Mouse (Mus musculus): ENCODE data around the gene Cks2.
A peak's percentile ranks its signal among the peaks of the same experiment; 100 is the strongest.
"Not testable (repeated sequence)": the region's sequence is repeated elsewhere in the genome, so short reads cannot be mapped to it uniquely, and the experiment has no call there.

Gene Cks2

DNA sequence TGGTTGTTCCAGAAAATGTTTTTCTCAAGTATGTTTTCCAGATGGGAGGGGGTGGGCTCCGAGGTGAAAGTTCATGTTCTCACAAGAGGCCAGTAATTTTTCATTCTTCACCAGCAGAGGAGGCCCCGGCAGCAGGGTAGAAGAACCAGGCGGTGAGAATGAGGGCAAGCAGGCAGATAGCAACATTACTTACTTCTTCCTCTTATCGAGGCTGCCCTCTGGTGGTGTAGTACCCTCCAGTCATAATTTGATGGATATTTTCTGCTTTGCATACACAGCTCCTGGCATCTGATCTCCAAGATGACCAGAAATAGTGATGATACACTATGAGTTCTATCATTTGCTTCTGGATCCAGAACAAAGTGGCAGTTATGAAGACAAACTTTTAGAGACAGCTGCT, 6.1 kb upstream of the Cks2 start:
- peak; percentile 59 for DNase-seq (ENCODE audit: low read depth)

DNA sequence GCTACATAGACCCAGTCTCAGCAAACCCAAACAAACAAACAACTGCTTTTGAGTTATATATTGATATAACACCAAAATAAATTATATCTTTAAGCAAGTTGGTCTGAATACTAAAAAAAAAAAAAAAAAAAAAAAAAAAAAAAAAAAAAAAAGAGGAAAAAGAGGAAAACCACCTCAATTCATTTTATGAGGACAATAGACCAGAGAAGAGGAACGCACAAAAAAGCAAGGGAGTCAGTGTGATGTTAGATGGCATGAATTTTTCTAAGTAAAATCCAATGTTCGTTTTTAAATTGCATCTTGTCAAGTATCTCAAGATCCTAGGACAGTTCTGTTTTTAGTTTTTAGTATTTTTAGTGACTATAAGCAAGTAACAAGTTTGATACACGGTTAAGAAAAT, 3.6 kb upstream of the Cks2 start:
- no peak for DNase-seq (ENCODE audit: low read depth)

DNA sequence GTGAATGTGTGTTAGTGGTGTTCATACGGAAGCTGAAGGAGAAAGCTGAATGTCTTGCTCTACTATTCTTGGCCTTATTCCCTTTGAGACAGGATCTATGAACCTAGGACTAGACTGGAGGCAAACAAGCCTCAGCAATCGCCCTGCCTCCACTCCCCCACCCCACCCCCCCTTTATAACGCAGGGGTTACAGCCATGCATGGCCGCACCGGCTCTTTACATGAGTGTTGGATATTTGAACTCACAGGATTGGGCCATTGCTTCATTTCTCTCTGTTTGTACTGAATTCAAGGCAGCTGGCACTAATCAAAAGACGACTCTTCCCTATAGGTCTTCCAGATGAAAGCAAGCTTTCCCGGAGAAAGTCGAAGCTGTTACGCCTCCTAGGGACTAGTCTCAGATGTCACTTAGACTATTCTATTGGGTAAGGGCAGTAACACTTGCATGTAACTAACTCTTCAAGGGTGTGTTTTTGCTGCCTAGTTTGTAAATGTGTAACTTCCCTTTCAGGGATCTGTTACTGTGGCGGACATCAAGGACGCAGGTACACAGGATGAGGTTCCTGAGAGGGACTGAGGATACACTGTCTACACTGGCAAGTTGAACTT, 2.8 kb upstream of the Cks2 start:
- DNase-seq (ENCODE audit: low read depth): peak; percentile 20

DNA sequence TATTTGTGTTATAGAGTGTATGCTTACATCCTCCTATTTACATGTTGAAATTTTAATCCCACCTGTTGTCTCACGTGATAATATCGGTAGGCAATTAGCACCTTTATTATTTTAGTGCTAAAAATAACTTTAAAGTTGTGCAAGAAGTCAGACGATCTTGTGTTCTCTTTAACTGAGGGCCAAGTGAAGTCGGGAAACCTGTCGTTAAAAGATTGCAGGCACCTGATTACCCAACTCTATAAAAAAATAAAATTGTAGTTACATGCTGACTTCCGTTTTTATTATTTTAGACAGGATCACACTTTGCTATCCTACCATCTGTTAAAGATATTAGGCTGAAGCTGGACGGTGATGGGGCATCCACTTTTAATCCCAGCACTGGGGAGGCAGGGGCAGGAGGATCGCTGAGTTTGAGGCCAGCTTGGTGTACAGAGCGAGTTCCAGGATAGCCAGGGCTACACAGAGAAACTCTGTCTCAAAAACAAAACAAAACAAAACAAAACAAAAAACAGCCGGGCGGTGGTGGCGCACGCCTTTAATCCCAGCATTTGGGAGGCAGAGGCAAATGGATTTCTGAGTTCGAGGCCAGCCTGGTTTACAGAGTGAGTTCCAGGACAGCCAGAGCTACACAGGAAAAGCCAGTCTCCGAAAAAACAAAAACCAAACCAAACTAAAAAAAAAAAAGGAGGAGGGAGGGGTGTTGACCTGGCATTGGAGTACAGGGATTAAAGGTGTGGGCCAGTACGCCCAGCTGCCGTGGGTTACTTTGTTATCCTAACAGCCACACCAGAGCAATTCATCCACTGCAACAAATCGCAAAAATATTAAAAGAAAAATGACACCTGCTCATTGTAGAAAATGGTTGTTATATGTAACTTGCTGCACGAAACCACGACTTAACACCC, 856 bp upstream of the Cks2 start:
- DNase-seq (ENCODE audit: low read depth): no peak

DNA sequence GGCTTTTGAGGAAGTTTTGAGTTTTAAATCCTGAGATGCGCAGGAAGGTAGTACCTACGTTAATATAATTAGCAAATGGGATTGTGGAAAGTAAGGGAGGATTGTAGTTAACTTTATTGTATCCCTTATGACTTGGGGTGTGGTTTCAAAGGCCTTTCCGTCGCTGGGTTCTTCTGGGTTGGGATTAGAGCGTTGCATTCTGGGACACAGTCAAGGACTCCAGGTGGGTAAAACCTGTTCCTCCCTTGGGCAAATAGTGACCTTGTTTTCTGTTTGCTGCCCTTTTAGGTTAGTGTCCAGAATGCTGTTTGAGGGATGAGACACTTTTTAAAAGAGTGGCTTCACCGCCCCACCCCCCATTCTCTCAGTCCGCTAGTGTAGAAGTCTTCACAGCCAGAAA, 840 bp downstream of the Cks2 start:
- no peak for DNase-seq (ENCODE audit: low read depth)

DNA sequence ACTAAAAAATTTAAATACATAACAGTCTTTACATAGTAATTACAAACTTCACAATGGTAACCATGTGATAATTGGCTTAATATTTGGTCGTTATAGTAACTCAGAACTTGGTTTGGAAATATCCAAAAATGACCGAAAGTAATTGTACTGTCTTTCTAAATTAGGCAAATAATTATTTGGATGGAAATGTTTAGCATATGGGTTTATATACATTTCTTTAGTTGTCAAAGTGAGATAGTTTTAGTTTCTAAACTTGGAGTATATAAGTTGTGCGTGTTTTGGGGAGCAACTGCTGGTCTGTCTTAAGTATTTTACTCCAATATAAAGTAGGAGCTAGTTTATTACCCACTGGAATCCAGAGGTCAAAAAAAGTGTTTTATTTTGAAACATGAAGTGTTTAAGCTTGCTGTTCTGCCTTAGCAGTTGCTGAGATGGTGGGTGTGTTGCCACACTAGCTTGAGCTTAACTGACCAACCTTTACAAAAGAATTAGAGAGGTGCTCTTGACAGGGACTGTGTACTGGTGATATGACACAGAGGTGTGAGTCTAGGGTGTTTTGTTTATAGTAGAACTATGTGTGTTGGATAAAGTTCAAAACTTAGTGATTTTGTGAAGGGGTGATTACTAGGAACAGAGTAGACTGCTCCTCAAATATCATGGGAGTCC, 1.5 kb downstream of the Cks2 start:
- DNase-seq (ENCODE audit: low read depth): no peak

DNA sequence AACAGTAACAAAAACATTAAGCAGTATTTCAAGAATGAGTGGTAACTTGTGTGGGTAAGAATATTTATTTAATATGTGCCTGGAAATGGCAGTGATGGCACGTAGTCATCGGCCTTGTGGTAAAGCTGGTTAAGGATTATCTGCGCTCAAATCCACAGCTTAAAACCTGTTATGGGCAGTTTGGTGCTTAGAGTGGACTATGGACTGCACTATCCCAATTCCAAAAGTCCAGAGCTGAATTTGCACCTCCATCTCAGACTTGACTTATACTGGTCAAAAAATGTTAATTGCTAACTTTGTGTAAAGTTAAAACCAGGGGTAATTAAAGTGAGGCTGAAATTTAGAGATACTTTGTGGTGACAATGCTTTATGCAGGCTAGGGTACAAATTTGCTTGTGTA, 2.7 kb downstream of the Cks2 start:
- DNase-seq (ENCODE audit: low read depth): no peak

DNA sequence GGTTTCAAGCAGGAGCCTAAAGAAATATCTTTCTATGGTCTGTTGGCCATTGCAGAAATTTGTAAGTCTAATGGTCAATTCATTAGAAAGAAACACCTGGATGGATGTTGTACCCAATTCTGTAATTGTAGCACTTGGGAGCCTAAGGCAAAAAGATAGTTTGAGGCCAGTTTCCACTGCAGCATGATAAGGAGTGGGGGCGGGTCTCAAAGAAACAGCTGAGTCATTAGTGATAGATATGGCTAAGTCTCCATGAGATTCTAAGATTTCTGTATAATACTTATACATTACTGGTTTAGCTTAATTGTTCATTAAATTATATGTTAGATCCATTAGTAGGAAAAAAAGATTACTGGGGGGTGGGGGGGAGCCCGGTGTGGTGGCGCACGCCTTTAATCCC, 3.2 kb downstream of the Cks2 start:
- no peak for DNase-seq (ENCODE audit: low read depth)

DNA sequence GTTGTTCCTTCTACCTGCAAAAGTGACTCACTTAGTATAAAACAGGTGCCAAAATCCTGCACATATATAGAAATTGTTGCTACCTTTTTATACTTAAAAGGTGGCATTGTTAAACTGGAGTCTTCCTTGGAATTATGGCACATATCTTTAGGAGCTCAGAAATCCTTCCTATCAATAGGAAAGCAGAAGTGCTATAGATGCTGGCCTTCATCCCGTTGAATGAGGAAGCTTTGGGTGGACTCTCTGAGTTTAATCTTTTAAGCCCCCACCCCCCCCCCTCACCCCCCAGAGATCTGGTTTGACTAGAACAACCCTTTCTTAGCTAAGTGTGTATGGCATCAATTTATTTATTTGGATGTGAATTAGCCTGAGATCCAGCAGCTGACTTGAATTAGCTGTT, 4.7 kb downstream of the Cks2 start:
- DNase-seq (ENCODE audit: low read depth): no peak

DNA sequence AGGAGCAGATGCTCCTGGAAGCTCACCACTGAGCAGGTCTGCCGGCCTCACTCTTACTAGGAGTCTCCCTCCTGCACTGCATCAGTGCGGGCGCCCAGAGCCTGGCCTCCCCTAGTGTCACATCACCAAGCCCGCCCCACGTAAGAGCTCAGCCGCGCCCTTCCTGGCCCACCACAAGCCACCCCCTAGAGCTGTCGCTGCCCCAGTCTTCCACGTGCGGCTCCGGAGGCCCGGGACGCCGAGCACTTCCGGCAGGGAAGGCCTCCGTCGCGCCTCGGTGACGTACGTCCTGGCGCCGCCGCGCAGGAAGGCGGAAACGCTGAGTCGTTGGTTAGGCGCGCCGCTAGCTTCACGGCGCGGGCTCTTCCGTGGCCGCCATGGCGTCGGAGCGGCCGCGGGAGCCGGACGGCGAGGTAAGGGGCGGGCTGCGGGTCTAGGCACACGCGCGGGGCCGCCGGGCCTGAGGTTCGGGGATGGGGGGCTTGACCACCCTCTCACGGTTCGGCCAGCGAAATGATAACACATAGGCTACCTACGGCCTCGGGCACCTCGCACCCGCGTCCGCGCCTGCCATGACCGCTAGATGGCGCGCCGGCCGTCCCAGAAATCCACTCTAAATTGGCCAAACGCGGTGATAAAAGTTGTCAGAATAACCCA, 6.5 kb downstream of the Cks2 start, which contains the start of gene Secisbp2:
Gene Secisbp2 (plus strand): TSS at position 290 of the 657 bp plus-strand sequence.
- DNase-seq (ENCODE audit: low read depth): peak; percentile 95

DNA sequence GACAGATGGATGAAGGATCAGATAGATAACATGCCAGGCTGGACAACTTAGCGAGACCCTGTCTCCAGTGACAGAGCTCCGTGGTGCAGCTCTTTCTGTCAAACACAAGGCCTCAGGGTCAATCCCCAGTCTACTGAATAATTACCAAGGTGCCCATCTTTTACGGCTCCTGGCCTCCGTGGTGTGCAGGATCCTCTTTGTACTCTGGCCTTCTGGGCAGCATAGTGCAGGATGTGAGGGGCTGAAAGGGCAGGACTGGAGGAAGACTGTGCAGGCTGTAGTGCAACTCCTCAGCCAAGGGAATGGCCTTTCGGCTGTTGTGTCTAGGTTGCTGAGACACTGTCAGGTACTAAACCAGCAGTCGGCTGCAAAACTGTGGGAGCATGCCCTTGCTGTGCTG, 8.1 kb downstream of the Cks2 start:
- no peak for DNase-seq (ENCODE audit: low read depth)

DNA sequence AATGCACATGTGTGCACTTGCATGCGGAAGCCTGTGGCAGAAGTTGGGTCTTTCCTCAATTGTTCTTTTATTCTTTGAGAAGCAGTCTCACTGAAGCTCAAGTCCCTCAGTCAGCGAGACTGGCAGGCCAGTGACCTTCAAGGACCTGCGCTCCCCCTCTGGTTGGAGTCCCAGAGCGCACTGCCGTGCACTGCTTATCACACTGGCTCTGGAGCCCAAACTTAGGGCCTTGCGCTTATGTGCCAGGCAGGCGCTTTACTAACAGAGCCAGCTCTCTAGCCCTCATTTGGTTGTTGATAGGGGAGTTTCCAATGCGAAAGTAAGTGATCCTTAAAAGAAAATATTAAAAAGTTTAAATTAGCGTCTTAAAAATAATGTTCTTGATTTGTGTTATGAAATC, 8.9 kb downstream of the Cks2 start:
- no peak for DNase-seq (ENCODE audit: low read depth)

DNA sequence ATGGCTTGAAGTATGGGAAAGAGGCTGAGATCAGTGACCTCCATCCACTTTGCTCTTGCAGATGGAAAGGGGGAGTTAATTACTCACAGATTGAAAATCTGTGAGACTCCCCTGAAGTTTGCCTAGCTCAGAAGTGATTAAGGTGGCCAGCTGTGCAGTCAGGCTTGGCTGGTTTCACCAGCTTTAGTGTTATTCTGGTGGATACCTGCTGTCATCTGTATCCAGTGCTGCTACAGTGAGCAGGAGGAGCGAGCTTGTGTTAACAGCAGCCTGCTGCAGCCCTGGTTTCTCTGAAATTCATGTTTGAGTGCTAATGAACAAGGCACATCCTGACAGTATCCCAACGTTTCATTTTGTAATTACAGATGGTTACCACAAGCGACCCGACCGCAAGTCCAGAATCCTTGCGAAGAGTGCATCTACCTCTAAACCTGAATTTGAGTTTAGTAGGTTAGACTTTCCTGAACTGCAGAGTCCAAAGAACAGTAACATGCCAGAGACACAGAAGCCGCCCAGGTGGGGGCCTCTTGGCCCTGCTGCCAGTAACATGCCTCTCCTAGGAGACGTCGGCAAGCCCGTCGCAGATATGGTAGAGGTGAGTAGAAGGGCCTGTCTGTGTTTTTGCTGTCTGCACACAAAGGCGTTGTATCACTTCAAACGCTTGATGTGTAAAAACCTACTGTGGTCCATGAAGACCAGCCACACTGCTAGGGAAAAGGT, 11.6 kb downstream of the Cks2 start:
- DNase-seq (ENCODE audit: low read depth): no peak

DNA sequence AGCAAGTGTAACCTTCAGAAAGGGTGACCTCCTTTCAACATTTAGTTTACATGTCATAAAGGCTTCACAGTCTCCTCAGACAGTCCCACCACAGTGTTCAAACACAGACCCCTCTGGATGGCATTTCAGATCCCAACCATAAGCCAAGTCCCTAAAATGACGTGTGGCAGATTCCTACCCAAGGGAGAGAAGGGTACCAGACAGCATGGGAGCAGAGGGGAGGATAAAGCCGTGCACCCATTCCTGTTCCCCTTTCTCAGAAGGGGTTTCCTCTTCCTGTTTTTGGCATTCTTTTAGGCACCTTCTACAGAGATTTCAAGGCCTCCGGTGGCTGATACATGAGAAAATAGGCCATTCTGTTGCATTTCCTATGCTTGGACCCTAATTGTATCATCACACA, 13.1 kb downstream of the Cks2 start:
- no peak for DNase-seq (ENCODE audit: low read depth)

DNA sequence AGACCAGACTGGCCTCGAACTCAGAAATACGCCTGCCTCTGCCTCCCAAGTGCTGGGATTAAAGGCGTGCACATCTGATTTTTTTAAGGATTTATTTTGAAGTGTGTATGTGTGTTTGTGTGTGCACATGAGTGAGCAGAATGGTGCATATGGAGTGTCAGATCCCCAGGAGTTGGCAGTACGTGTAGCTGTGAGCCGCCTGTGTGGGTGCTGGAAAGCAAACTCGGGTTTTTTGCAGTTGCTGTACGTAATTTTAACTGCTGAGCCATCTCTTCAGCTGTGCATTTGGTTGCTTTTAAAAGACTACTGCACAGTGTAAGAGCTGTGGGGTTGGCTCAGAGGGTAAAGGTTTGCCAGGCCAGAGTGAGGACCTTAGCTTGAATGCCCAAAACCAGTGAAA, 14.5 kb downstream of the Cks2 start:
- DNase-seq (ENCODE audit: low read depth): no peak

DNA sequence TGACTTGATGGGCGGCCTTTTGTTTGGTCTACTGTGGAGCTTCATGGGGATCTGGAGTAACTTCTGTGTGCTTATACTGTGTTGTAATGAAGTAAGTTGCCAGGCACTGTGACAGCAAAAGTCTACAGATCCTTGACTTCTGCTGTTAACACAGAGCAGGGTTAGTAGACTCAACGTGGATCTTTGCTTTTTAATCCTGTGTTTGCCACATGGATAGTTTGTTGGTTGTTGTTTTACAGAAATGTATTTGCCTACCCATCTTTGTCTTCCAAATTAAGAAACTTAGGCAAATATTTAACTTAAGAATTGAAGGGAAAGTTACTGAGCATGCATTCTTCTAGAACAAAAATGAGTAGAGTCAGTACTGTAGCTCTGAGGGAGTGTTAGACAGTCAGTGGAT, 18.5 kb downstream of the Cks2 start:
- DNase-seq (ENCODE audit: low read depth): no peak

DNA sequence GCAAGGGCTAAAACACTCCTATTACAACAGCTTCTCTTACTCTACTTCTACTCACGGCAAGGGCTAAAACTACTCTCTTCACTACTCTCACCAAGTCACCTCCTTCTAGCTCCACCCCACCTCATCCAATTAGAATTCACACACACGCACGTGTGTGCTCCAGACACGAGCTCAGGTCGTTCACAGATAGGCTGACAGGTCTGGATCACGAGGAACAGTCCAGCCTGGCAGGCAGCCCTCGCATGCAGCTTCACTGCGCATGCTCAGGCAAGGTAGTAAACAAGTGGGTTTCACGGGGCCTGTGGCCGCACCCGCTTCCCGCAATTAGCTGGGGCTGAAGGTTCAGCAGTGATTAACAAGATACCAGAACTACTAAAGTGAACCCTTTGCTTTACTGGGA, 23.2 kb downstream of the Cks2 start:
- not testable (repeated sequence) for DNase-seq (ENCODE audit: low read depth)

DNA sequence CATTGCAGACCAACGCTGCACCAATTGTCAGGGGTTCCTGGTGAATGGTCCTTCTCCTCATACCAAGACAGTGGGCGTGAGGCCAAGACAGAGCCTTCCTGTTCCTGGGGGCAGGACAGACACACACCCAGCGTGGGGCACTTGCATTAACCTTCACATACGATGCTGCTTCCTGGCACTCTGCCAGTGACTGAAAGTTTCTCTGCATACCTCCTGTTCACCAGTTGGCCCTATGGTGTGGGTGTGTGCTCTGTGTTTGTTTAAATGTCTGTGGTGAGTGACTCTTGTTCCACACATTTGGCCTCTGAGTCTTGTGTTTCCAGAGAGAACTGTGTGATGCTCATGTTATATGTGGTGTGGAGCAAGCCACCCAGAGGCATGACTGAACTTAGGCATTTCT, 31.6 kb downstream of the Cks2 start:
- no peak for DNase-seq (ENCODE audit: low read depth)

DNA sequence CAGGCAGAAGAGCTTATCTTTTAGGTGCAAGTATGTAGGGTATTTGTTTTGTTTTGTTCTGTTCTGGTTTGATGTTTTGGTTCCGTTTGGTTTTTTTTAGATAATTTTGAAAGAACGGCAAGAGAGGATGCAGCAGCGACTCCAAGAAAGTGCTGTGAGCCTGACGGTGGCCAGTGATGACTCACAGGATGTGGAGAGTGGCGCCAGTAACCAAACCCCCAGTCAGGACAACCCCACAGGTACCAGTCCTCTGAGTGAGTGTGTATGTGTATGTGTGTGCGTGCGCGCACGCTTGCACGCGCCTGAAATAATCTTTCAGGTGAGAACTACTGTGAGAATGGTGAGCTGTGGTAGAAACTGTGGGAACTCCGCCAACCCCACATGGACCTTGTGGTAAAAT, 32.0 kb downstream of the Cks2 start:
- DNase-seq (ENCODE audit: low read depth): peak; percentile 24

DNA sequence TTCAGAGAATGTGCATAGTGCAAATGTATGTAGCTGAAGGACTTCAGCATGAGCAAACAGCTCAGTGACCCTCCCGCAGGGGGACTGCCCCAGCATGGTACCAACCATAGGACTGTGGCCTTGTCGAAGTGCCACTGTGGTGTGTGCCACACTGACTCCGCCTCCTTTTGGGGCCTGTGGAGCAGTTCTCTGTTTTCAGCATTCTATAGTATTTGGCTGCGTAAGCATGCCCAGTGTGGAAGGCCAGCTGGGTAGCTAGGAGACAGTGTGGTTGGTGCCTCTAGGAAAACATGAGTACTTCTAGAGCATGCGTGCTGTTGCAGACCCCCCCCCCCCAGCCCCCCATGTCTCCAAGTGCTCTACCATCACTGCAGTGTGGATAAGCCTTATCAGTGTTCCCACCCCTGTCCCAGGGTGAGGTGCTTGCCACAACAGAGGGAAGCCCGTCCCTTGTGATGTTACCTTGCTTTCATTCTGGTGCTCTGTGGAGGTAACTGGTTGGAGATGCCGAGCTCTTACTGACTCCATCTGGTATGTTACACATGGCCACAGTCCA, 32.7 kb downstream of the Cks2 start:
- DNase-seq (ENCODE audit: low read depth): no peak

DNA sequence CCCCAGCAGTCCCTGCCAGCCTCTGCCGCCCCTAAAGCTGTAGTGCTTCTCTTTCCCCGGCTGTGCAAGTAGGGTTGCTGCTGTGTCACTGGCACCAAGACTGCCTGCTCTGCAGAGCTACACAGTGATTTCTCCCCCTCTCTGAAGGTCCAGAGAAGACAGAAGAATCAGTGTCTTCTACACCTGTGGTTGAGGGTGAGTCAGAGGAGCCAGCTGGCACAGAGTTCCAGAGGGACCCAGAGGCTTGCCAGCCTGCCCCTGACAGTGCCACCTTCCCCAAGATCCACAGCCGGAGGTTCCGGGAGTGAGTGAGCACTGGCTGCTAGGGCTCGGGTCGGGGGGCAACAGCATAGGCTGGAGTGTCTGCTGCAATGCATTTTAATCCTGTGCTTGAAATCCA, 33.7 kb downstream of the Cks2 start:
- DNase-seq (ENCODE audit: low read depth): no peak

DNA sequence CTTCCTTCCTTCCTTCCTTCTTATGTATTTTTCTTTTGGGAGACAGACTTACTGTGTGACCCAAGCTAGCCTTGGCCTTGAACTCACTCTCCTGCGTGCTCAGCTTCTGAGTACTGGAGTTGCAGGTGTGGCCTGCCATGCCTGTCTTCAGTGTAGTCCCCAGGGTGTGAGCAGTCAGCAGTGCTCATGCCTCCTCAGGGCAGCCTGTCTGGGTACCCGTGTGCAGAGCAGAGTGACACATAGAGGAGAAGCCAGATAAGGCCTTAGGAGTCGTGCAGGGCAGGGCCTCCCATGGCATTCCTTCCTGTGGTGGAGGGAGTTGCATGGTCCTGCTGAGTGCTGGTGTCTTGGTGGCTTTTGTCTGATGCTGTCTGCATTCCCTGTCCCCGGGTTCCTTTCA, 34.3 kb downstream of the Cks2 start:
- DNase-seq (ENCODE audit: low read depth): no peak
